Mouse (Mus musculus) retina, adult 2 months (tissue): ENCODE data around the gene Slc32a1.

Experiments
- DNase-seq: peaks from one replicate; pipeline ENCODE4 v3.0.0-alpha.2; 2012; ENCODE audit warnings: low read depth, low spot score

The Slc32a1 gene

DNA sequence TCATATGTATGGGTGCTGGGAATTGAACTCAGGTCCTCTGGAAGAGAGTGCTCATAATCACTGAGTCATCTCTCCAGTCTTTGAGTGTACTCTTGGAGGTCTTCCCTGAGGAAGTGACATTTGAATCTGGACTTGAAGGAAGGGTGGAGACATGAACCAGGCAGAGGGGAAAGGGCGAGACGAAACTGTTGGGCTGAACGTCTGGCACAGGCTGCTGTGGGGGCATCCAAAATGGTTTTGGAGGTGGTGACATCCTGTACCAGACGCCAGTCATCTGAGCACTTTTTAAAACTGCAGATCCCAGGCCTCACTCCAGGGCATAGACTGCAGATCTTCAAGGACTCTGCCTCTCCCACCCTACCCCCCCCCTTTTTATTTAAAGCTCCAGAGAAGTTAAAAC, 45.2 kb downstream of the Slc32a1 start:
- no peak for DNase-seq

DNA sequence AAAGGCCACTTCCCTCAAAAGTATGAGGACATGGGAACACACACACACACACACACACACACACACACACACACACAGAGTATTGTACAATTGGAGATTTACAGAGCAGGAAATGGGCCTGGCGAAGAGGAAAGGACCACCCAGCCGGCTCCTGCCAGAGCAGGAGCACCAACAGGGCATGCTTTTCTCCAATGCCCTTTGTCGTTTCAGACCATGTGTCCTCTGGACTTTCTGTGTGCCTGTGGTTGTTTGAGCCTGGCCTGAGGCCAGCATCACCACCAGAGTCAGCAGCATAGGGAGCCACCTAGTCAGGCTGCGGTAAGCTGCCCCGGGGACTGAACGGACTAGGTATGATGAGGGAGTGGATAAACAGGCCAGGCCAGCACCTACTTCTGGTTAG, 48.3 kb downstream of the Slc32a1 start:
- no peak for DNase-seq

DNA sequence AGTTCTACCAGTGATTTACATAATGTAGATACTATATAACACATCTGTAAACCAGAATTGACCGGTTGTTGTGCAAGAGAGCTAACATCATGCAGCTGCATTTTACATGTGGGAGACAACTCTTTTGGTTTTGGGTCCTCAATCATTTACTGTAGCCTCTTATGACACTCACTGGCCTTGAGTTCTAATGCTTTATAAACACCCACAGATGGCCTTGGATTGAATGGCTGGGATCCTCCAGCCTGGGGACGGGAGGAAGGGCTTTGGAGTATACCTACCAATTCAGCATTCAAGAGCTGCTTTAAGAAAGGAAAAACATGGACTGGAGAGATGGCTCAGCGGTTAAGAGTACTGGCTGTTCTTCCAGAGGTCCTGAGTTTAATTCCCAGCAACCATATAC, 48.8 kb downstream of the Slc32a1 start:
- DNase-seq, result no peak

DNA sequence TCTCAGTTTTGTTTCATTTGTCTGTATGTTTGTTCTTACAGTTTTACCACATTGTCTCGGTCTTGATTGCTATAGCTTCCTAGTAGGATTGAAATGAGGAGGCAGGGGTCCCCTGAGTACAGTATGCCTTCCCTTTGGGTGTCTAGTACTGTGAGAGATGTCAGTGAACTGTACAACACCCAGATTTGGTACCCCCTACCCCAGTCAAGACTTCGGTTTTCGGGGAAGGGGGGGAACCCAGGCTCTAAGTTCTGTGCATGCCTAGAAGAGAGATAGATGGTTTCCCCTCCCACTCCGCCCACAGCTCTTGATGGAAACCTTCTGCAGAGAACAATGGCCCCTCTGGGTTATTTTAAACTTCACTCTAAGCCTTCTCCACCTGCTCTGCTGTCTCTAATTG, 54.5 kb downstream of the Slc32a1 start, which contains the start of gene Ppp1r16b:
Gene Ppp1r16b, plus strand, starts transcription at position 301 of the 400 bp plus-strand sequence.
- DNase-seq, result no peak
